Mouse (Mus musculus) intestine, postnatal 0 days (tissue): ENCODE measurements at regions not wholly inside any gene's neighbourhood (a gene's known extent, or its start where the extent isn't known, plus 50 kb on each side); places are given as distances from the start of the nearest gene placed in this dataset. TPM values are rescaled to one million over a fixed set of nuclear protein-coding genes. Genes with fewer than 3 reads are reported as not detected.

Source experiments
- ATAC-seq: fragments of 200-750 bp; cut with Nextera tagmentation; 2 replicates; pipeline ENCODE4 v1.8.0; 2017; ENCODE audit warnings: mild to moderate bottlenecking, moderate TSS enrichment, moderate library complexity
- H3K27ac ChIP-seq: fragments of 300-500 bp; sonication (generic); 2 replicates; pipeline ENCODE4 v1.5.1; 2014; ENCODE audit warnings: mild to moderate bottlenecking, low read depth, low read length, moderate library complexity
- H3K27me3 ChIP-seq: fragments of 300-500 bp; sonication (generic); replicated peaks from 2 replicates; pipeline ENCODE4 v1.6.1; 2014; ENCODE audit warnings: low read length, mixed read lengths; ENCODE audit not compliant: control insufficient read depth, insufficient read depth
- H3K36me3 ChIP-seq: fragments of 300-500 bp; sonication (generic); 2 replicates; pipeline ENCODE4 v1.6.1; 2014; ENCODE audit warnings: mild to moderate bottlenecking, moderate library complexity; ENCODE audit not compliant: control insufficient read depth, insufficient read depth
- H3K4me1 ChIP-seq: fragments of 300-500 bp; sonication (generic); replicated peaks from 2 replicates; pipeline ENCODE4 v1.6.1; 2014; ENCODE audit warnings: antibody characterized with exemption, low read length, mixed read lengths; ENCODE audit not compliant: control insufficient read depth, insufficient read depth
- H3K4me2 ChIP-seq: fragments of 300-500 bp; sonication (generic); replicated peaks from 2 replicates; pipeline ENCODE4 v1.6.1; 2014; ENCODE audit warnings: low read depth, mild to moderate bottlenecking, moderate library complexity
- H3K4me3 ChIP-seq: fragments of 300-500 bp; sonication (generic); 2 replicates; pipeline ENCODE4 v1.5.1; 2014; ENCODE audit warnings: low read depth, low read length
- H3K9ac ChIP-seq: fragments of 300-500 bp; sonication (generic); 2 replicates; pipeline ENCODE4 v1.6.1; 2014; ENCODE audit warnings: mild to moderate bottlenecking, low read depth, low read length
- H3K9me3 ChIP-seq: fragments of 300-500 bp; sonication (generic); 2 replicates; pipeline ENCODE4 v1.6.1; 2016; ENCODE audit warnings: mixed run types; ENCODE audit not compliant: control insufficient read depth
- CTCF ChIP-seq: sonication (generic); IDR thresholded peaks from 2 replicates; pipeline ENCODE4 v1.5.1; 2016; ENCODE audit warnings: low read depth, mild to moderate bottlenecking, control low read depth, antibody characterized with exemption, moderate library complexity
- WGBS: fragments of 180-500 bp; shearing (Covaris S2); extraction: QIAGEN DNeasy Blood & Tissue Kit; methylation state at CpG from one replicate; pipeline ENCODE4 v1.1.7; 2014; 5-methylcytosine and 5-hydroxymethylcytosine counted together
- microRNA-seq: library from miRNA; unstranded; fragments of <30 nt; microRNA quantifications from one replicate; pipeline ENCODE4, GENCODE M21; 2016

- Histone ChIP-seq H3K4me2 (no peak overlapping the region), H3K4me3 (no peak overlapping the region), H3K9me3 (no peaks in the 10 kb centered on the region), H3K36me3 (no peaks in the 10 kb centered on the region), H3K4me1 (no peaks in the 10 kb centered on the region), H3K27me3 (no peaks in the 10 kb centered on the region), H3K27ac (no peak overlapping the region), H3K9ac (no peak overlapping the region)
- 81% methylated on average over 8 of the region's 8 CpGs for WGBS
- TF ChIP-seq CTCF, result no peak
- no peak for ATAC-seq
These were observed 80.9 kb upstream of the Sdk1 start for GRCm38 (mm10) chr5:141160391-141160790.

GRCm38 (mm10) chr5:141160956-141161355, 80.3 kb upstream of the Sdk1 start:
- no peak for ATAC-seq
- Histone ChIP-seq H3K4me1 (no peaks in the 10 kb centered on the region), H3K9ac (no peak overlapping the region), H3K36me3 (no peaks in the 10 kb centered on the region), H3K4me3 (no peak overlapping the region), H3K9me3 (no peaks in the 10 kb centered on the region), H3K27ac (no peak overlapping the region), H3K4me2 (no peak overlapping the region), H3K27me3 (no peaks in the 10 kb centered on the region)
- 90% methylated on average over 5 of the region's 5 CpGs for WGBS
- no peak for TF ChIP-seq CTCF

- H3K9ac ChIP-seq, result no peak overlapping the region
- no peak overlapping the region for H3K4me2 ChIP-seq
- no peaks in the 10 kb centered on the region for H3K4me1 ChIP-seq
- 52% methylated on average over 6 of the region's 6 CpGs for WGBS
- no peaks in the 10 kb centered on the region for H3K9me3 ChIP-seq
- H3K4me3 ChIP-seq, result no peak overlapping the region
- no peaks in the 10 kb centered on the region for H3K27me3 ChIP-seq
- no peak for ATAC-seq
- no peak for TF ChIP-seq CTCF
- H3K27ac ChIP-seq, result no peak overlapping the region
- H3K36me3 ChIP-seq, result no peaks in the 10 kb centered on the region
These were observed 58.8 kb upstream of the Sdk1 start for GRCm38 (mm10) chr5:141182442-141182841.

- TF ChIP-seq CTCF, result no peak
- ATAC-seq, result no peak
- no peaks in the 10 kb centered on the region for H3K36me3 ChIP-seq
- H3K4me3 ChIP-seq, result no peak overlapping the region
- H3K4me2 ChIP-seq, result no peak overlapping the region
- no peaks in the 10 kb centered on the region for H3K9me3 ChIP-seq
- no peaks in the 10 kb centered on the region for H3K4me1 ChIP-seq
- H3K27me3 ChIP-seq, result no peaks in the 10 kb centered on the region
- 61% methylated on average over 2 of the region's 2 CpGs for WGBS
- H3K9ac ChIP-seq, result no peak overlapping the region
- H3K27ac ChIP-seq, result no peak overlapping the region
These were observed 52.3 kb upstream of the Sdk1 start for GRCm38 (mm10) chr5:141189033-141189432.

Small RNAs in the stretch of these regions (microRNA-seq; reads per million reads assigned to microRNA genes)
- gene Gm26113, result not detected
